Mouse (Mus musculus): Measurements from ENCODE around the gene Pde6h. TPM values are rescaled to one million over a fixed set of nuclear protein-coding genes. Genes with fewer than 3 reads are reported as not detected.

The Pde6h gene
- polyA plus RNA-seq (2014; fragmentation: Illumina TruSeq; extraction: RNeasy Lipid Tissue Mini Kit (QIAGEN cat#74804); ENCODE audit: low read depth, low replicate concordance), result 0.32 TPM

DNA sequence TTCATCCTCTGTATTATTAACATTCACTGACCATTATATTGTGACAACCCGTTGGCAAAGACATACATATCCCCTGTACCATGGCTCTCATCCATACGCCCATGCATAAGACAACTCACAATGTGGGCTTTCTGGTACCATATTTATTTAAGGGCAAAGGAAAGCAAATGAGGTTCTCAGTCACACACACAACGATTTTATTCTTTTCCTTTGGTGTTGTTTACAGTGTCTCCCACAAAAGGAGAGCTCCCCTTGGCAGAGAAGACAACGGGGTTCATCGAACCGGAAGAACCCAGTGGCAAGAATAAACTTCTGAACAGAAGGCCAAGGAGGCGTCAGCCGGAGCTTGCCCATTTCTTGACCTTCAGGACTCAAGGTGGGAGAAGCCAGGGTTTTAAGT lies at the start of gene Pde6h:
Gene Pde6h (plus strand): TSS at position 301 of the 400 bp plus-strand sequence.

DNA sequence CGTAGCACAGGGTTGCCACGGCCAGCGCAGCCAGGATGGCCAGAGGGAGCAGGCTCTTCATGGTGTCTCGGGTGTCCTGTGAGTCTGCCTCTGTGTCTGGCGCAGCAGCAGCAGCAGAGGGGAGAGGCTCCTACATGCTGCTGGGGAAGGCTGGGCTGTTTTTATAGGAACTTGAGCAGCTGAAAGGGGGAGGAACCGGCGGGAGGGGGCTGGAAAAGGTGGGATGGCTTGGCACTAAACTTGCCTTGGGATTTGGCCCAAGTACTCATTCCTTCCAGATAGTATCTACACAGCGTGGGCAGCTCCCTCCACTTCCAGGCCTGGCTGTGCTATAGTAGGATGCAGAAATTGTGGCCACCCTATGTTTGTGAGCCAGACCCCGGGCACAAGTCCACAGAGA lies 48.0 kb upstream of the Pde6h start, which contains the start of gene Mgp:
Gene Mgp (minus strand): TSS at position 154 of the 400 bp plus-strand sequence.

DNA sequence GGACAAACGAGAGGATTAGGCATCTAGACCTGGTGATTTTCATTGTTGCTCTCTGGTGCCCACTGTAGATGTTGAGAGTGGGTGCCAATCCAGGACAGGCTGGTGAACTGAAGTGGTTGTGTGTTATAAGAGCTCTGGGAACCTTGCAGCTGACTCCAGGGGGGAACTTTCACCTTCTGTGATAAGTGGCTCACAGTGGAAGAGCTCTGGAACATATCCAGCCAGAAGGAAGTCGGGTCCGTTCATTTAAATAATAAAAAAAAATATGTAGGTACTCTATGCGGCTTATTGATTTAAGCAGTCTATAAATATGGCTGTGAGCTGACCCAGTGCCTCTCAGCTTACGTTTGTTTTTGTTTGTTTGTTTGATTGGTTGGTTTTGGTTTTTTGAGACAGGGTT lies 1.6 kb upstream of the Pde6h start, which contains the start of gene Erp27:
Gene Erp27 (minus strand): TSS at position 101 of the 400 bp plus-strand sequence.

DNA sequence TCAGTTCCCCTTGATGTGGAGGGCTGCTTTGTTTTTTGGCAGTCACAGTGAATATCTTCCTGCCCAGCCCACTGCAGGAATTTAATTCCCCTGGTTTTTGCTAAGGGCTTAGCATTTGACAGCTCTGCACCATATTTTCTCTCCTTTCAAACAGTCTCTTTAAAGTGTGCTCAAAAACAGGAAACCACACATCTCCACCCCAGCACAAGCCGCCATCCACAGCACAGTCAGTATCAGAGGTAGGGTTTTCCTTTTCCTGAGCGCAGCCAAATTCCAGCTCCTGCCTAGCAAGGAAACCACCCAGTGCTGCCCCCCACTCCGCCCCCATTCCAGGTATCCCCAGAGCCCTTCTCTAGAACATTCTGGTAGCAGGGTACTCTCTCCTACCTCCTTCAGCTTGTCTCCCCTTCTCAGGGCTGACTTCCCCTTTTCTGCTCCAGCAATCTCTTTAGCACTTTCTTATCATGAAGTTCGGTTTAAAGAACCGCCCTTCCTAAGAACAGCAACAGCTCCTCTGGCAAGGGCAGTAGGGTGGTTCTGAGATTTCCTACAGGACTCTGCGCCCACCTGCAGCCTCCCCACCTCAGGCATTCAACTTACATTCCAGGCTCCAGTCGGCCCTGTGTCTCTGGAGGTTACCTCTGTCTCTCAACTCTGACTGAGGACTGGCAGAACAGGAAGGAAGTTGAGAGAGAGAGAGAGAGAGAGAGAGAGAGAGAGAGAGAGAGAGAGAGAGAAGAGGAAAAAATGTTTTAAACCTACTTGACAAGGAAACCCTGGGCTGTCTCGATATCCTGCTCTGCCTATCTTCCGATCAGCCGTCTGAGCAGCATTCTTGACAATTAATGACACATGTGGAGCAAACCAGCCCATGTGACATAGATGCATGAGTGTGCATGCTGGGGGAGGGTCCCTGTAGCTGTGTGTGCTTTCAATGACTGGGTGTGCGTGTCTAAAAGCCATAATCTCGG lies 17.7 kb downstream of the Pde6h start, which contains the start of gene Arhgdib:
Gene Arhgdib (minus strand): TSS at position 849 of the 971 bp plus-strand sequence.

Other genes starting within 250 kb of the Pde6h start
- gene Gucy2c, start 142.1 kb upstream of the Pde6h start, polyA plus RNA-seq (2014; fragmentation: Illumina TruSeq; extraction: RNeasy Lipid Tissue Mini Kit (QIAGEN cat#74804); ENCODE audit: low read depth, low replicate concordance), result 85.6 TPM
- 0.57 TPM for gene Hist4h4, start 119.4 kb upstream of the Pde6h start, polyA plus RNA-seq (2014; fragmentation: Illumina TruSeq; extraction: RNeasy Lipid Tissue Mini Kit (QIAGEN cat#74804); ENCODE audit: low read depth, low replicate concordance)
- 21.0 TPM for gene H2afj, start 115.6 kb upstream of the Pde6h start, polyA plus RNA-seq (2014; fragmentation: Illumina TruSeq; extraction: RNeasy Lipid Tissue Mini Kit (QIAGEN cat#74804); ENCODE audit: low read depth, low replicate concordance)
- gene BC049715, start 96.2 kb upstream of the Pde6h start, polyA plus RNA-seq (2014; fragmentation: Illumina TruSeq; extraction: RNeasy Lipid Tissue Mini Kit (QIAGEN cat#74804); ENCODE audit: low read depth, low replicate concordance), result 2.9 TPM
- 95.7 TPM for gene Wbp11, start 95.6 kb upstream of the Pde6h start, polyA plus RNA-seq (2014; fragmentation: Illumina TruSeq; extraction: RNeasy Lipid Tissue Mini Kit (QIAGEN cat#74804); ENCODE audit: low read depth, low replicate concordance)
- not detected for gene Smco3, start 88.4 kb upstream of the Pde6h start, polyA plus RNA-seq (2014; fragmentation: Illumina TruSeq; extraction: RNeasy Lipid Tissue Mini Kit (QIAGEN cat#74804); ENCODE audit: low read depth, low replicate concordance)
- 0.76 TPM for gene Art4, start 66.1 kb upstream of the Pde6h start, polyA plus RNA-seq (2014; fragmentation: Illumina TruSeq; extraction: RNeasy Lipid Tissue Mini Kit (QIAGEN cat#74804); ENCODE audit: low read depth, low replicate concordance)
- 43.5 TPM for gene Mgp, start 48.0 kb upstream of the Pde6h start, polyA plus RNA-seq (2014; fragmentation: Illumina TruSeq; extraction: RNeasy Lipid Tissue Mini Kit (QIAGEN cat#74804); ENCODE audit: low read depth, low replicate concordance)
- not detected for gene Erp27, start 1.7 kb upstream of the Pde6h start, polyA plus RNA-seq (2014; fragmentation: Illumina TruSeq; extraction: RNeasy Lipid Tissue Mini Kit (QIAGEN cat#74804); ENCODE audit: low read depth, low replicate concordance)
- 19.8 TPM for gene Arhgdib, start 18.1 kb downstream of the Pde6h start, polyA plus RNA-seq (2014; fragmentation: Illumina TruSeq; extraction: RNeasy Lipid Tissue Mini Kit (QIAGEN cat#74804); ENCODE audit: low read depth, low replicate concordance)
- gene Rerg, start 246.7 kb downstream of the Pde6h start, polyA plus RNA-seq (2014; fragmentation: Illumina TruSeq; extraction: RNeasy Lipid Tissue Mini Kit (QIAGEN cat#74804); ENCODE audit: low read depth, low replicate concordance), result 17.9 TPM